Mouse (Mus musculus) forebrain, embryonic 16.5 days (tissue): Measurements from ENCODE around the gene Pdia6. TPM values are rescaled to one million over a fixed set of nuclear protein-coding genes. Genes with fewer than 3 reads are reported as not detected.

Source experiments
- ATAC-seq: fragments of 200-750 bp; cut with Nextera tagmentation; 2 replicates; pipeline ENCODE4 v1.8.0; 2017; ENCODE audit warnings: mild to moderate bottlenecking, moderate library complexity
- H3K27ac ChIP-seq: fragments of 300-500 bp; sonication (generic); 2 replicates; pipeline ENCODE4 v1.5.1; 2014; ENCODE audit warnings: low read length, control low read depth
- H3K27me3 ChIP-seq: fragments of 300-500 bp; sonication (generic); replicated peaks from 2 replicates; pipeline ENCODE4 v1.6.1; 2014; ENCODE audit warnings: low read length; ENCODE audit not compliant: control insufficient read depth, insufficient read depth
- H3K36me3 ChIP-seq: fragments of 300-500 bp; sonication (generic); 2 replicates; pipeline ENCODE4 v1.6.1; 2014; ENCODE audit not compliant: control insufficient read depth, insufficient read depth
- H3K4me1 ChIP-seq: fragments of 300-500 bp; sonication (generic); replicated peaks from 2 replicates; pipeline ENCODE4 v1.6.1; 2014; ENCODE audit warnings: low read length; ENCODE audit not compliant: control insufficient read depth, insufficient read depth
- H3K4me2 ChIP-seq: fragments of 300-500 bp; sonication (generic); 2 replicates; pipeline ENCODE4 v1.6.1; 2014; ENCODE audit warnings: mild to moderate bottlenecking, low read length, control low read depth
- H3K4me3 ChIP-seq: fragments of 300-500 bp; sonication (generic); replicated peaks from 2 replicates; pipeline ENCODE4 v1.5.1; 2014; ENCODE audit warnings: mild to moderate bottlenecking, low read length, control low read depth
- H3K9ac ChIP-seq: fragments of 300-500 bp; sonication (generic); replicated peaks from 2 replicates; pipeline ENCODE4 v1.6.1; 2014; ENCODE audit warnings: low read depth, low read length, control low read depth
- H3K9me3 ChIP-seq: fragments of 300-500 bp; sonication (generic); 2 replicates; pipeline ENCODE4 v1.6.1; 2016; ENCODE audit warnings: low read length; ENCODE audit not compliant: control insufficient read depth
- WGBS: fragments of 180-500 bp; shearing (Covaris S2); extraction: QIAGEN DNeasy Blood & Tissue Kit; methylation state at CpG from one replicate; pipeline ENCODE4 v1.1.7; 2014; 5-methylcytosine and 5-hydroxymethylcytosine counted together
- polyA plus RNA-seq: library from polyadenylated mRNA; unstranded; fragments of >200 nt; fragmentation: Nextera tagmentation; extraction: Ambion mirVana; gene quantifications from 2 replicates; pipeline ENCODE4 v1.2.1, GENCODE M21; 2015

The Pdia6 gene
- polyA plus RNA-seq, 1 experiment from 2014 or later, result 333 TPM

- WGBS, result 92% methylated on average over 5 of the region's 5 CpGs
- H3K4me2 ChIP-seq, result no peak overlapping the region
- H3K27ac ChIP-seq, result no peak overlapping the region
- H3K36me3 ChIP-seq, result no peaks in the 10 kb centered on the region
- ATAC-seq, result no peak
- peaks cover 3% of the 10 kb centered on the region; the same call in 1 of the 2 replicates for H3K4me1 ChIP-seq
- no peak overlapping the region for H3K4me3 ChIP-seq
- no peak overlapping the region for H3K9ac ChIP-seq
- no peaks in the 10 kb centered on the region for H3K27me3 ChIP-seq
- H3K9me3 ChIP-seq, result no peaks in the 10 kb centered on the region
These were observed 49.8 kb downstream of the Pdia6 start for GRCm38 (mm10) chr12:17316096-17316495.

GRCm38 (mm10) chr12:17317970-17318369, 51.6 kb downstream of the Pdia6 start:
- no peaks in the 10 kb centered on the region for H3K4me1 ChIP-seq
- no peaks in the 10 kb centered on the region for H3K36me3 ChIP-seq
- no peaks in the 10 kb centered on the region for H3K9me3 ChIP-seq
- H3K27me3 ChIP-seq, result peaks cover 2% of the 10 kb centered on the region; the same call in 1 of the 2 replicates
- H3K4me2 ChIP-seq, result no peak overlapping the region
- H3K4me3 ChIP-seq, result no peak overlapping the region
- no peak overlapping the region for H3K27ac ChIP-seq
- H3K9ac ChIP-seq, result no peak overlapping the region
- no peak for ATAC-seq
- 81% methylated on average over 4 of the region's 4 CpGs for WGBS

GRCm38 (mm10) chr12:17318453-17318852, 52.1 kb downstream of the Pdia6 start:
- Histone ChIP-seq H3K27ac (no peak overlapping the region), H3K36me3 (no peaks in the 10 kb centered on the region), H3K4me1 (no peaks in the 10 kb centered on the region), H3K9me3 (no peaks in the 10 kb centered on the region), H3K27me3 (peaks cover 5% of the 10 kb centered on the region; the same call in 1 of the 2 replicates), H3K4me2 (no peak overlapping the region), H3K9ac (no peak overlapping the region), H3K4me3 (no peak overlapping the region)
- 79% methylated on average over 3 of the region's 3 CpGs for WGBS
- no peak for ATAC-seq

GRCm38 (mm10) chr12:17324549-17325470, 58.5 kb downstream of the Pdia6 start:
- Histone ChIP-seq H3K9me3 (no peaks in the 10 kb centered on the region), H3K4me2 (peak overlapping the region; percentile 70), H3K4me3 (peak overlapping the region; percentile 41), H3K36me3 (no peaks in the 10 kb centered on the region), H3K27me3 (peaks cover 17% of the 10 kb centered on the region), H3K27ac (no peak overlapping the region), H3K4me1 (peaks cover 9% of the 10 kb centered on the region), H3K9ac (peak overlapping the region; percentile 50)
- 3% methylated on average over 51 of the region's 51 CpGs for WGBS
- peak; percentile 45 for ATAC-seq

- no peaks in the 10 kb centered on the region for H3K9me3 ChIP-seq
- ATAC-seq, result no peak
- WGBS, result 76% methylated on average over 3 of the region's 3 CpGs
These were observed 62.9 kb downstream of the Pdia6 start, which contains the start of gene Atp6v1c2 for GRCm38 (mm10) chr12:17329259-17329658. Atp6v1c2 (minus strand) TSS chr12:17329359.

GRCm38 (mm10) chr12:17333459-17333858, 67.1 kb downstream of the Pdia6 start:
- Histone ChIP-seq H3K27me3 (no peaks in the 10 kb centered on the region), H3K9me3 (no peaks in the 10 kb centered on the region), H3K4me2 (no peak overlapping the region), H3K4me3 (no peak overlapping the region), H3K36me3 (no peaks in the 10 kb centered on the region), H3K9ac (no peak overlapping the region), H3K4me1 (no peaks in the 10 kb centered on the region), H3K27ac (no peak overlapping the region)
- no peak for ATAC-seq
- 20% methylated on average over 1 of the region's 1 CpGs for WGBS

More at GRCm38 (mm10) chr12:17329259-17329658, 62.9 kb downstream of the Pdia6 start, which contains the start of gene Atp6v1c2:
- Histone ChIP-seq H3K4me1 (peaks cover 7% of the 10 kb centered on the region), H3K27ac (no peak within 1 kb of the TSS), H3K9ac (no peak within 1 kb of the TSS), H3K4me2 (no peak within 1 kb of the TSS), H3K27me3 (peaks cover 12% of the 10 kb centered on the region; the same call in 1 of the 2 replicates), H3K36me3 (no peaks in the 10 kb centered on the region), H3K4me3 (no peak within 1 kb of the TSS)

Other genes with a start within 250 kb of the Pdia6 start
- 5.0 and 6.6 TPM in 2 replicates for gene Kcnf1, start 89.7 kb upstream of the Pdia6 start, polyA plus RNA-seq
- gene Atp6v1c2, start 62.8 kb downstream of the Pdia6 start, polyA plus RNA-seq, result 0.88 and 1.3 TPM in 2 replicates
- gene Nol10, start 81.9 kb downstream of the Pdia6 start, polyA plus RNA-seq, result 23.5 and 26.3 TPM in 2 replicates